Mouse (Mus musculus): ENCODE data around the gene Cfi.

Gene Cfi

DNA sequence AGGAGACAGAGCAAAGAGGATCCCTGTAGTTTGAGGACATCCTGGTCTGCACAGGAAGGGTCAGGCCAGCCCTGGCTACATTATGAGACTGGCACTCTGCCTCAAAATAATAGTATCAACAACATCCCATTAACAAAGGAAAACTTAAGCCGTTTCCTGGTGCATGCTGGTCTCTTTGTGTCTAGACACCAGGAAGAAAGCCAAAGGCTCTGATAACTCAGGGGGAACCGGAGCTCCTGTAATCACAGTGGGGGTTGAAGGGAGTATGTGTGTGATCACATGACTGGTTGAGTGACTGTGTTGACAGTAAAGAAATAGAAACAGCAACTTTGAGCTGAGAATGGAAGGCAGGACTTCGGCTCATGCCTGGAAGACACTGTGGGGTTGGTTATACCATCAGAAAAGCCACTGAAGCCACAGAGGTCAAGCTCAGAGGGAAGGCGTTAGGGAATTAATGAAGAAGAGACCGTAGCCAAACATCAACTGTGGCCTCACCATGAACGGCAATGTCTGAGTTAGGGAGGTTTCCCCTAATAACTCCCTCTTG, at the start of gene Cfi:
Gene Cfi, plus strand, starts transcription at position 497 of the 547 bp plus-strand sequence.
- DNase-seq (ENCODE audit: low read depth, low spot score): no peak
- H3K36me3 ChIP-seq (ENCODE audit: control insufficient read depth, insufficient read depth, low read length, poor library complexity, severe bottlenecking): no peaks in the 10 kb centered on the region
- no peaks in the 10 kb centered on the region for H3K27me3 ChIP-seq (ENCODE audit: control insufficient read depth, insufficient read depth, low read length, poor library complexity, severe bottlenecking)

- Histone ChIP-seq H3K27me3 (ENCODE audit: control insufficient read depth, insufficient read depth, low read length, poor library complexity, severe bottlenecking) (no peaks in the 10 kb centered on the region), H3K36me3 (ENCODE audit: control insufficient read depth, insufficient read depth, low read length, poor library complexity, severe bottlenecking) (no peaks in the 10 kb centered on the region)
- DNase-seq (ENCODE audit: low read depth, low spot score): no peak
Observed at GRCm38 (mm10) chr3:129793801-129794200, 41.9 kb upstream of the Cfi start.

- no peaks in the 10 kb centered on the region for H3K27me3 ChIP-seq (ENCODE audit: control insufficient read depth, insufficient read depth, low read length, poor library complexity, severe bottlenecking)
- no peaks in the 10 kb centered on the region for H3K36me3 ChIP-seq (ENCODE audit: control insufficient read depth, insufficient read depth, low read length, poor library complexity, severe bottlenecking)
- no peak for DNase-seq (ENCODE audit: low read depth, low spot score)
Observed at GRCm38 (mm10) chr3:129797341-129797740, 38.3 kb upstream of the Cfi start.

DNA sequence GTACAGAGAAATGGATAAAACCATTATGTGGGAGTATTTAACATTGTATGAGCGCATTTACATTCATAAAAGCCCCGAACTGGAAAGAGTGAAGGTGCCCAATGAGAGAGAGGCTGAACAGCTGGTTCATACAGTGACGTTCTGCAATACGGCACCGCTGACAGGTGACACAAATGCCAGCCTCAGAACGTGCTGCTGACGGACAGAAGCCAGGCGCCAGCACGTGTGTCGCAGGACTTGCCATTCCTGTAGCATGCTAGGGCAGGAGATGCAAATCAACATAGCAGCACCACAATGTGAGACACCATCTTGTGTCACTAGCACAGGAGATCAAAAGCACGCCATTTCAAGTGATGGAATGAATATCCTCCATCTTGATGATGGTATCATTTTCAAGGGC, 37.1 kb upstream of the Cfi start:
- DNase-seq (ENCODE audit: low read depth, low spot score): no peak
- H3K36me3 ChIP-seq (ENCODE audit: control insufficient read depth, insufficient read depth, low read length, poor library complexity, severe bottlenecking): no peaks in the 10 kb centered on the region
- no peaks in the 10 kb centered on the region for H3K27me3 ChIP-seq (ENCODE audit: control insufficient read depth, insufficient read depth, low read length, poor library complexity, severe bottlenecking)

DNA sequence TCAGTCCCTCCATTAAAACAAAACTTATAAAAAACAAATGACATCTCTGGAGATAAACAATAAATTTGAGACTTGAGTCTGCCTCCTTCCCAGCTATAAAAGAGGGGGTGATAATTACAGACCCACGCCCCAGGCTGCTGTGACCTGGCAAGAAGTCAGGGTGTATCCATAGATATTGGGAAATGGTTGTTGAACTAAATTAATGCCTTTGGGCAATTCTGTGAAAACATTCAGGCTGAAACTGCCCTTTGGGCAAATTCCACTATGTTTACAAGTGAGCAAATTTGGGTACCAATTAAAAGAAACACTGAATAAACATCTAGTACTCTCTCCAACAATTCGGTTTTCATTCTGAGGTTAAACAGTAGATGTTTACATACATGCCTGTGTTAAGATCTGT, 36.7 kb upstream of the Cfi start:
- Histone ChIP-seq H3K27me3 (ENCODE audit: control insufficient read depth, insufficient read depth, low read length, poor library complexity, severe bottlenecking) (no peaks in the 10 kb centered on the region), H3K36me3 (ENCODE audit: control insufficient read depth, insufficient read depth, low read length, poor library complexity, severe bottlenecking) (no peaks in the 10 kb centered on the region)
- no peak for DNase-seq (ENCODE audit: low read depth, low spot score)

- no peaks in the 10 kb centered on the region for H3K36me3 ChIP-seq (ENCODE audit: control insufficient read depth, insufficient read depth, low read length, poor library complexity, severe bottlenecking)
- DNase-seq (ENCODE audit: low read depth, low spot score): no peak
- no peaks in the 10 kb centered on the region for H3K27me3 ChIP-seq (ENCODE audit: control insufficient read depth, insufficient read depth, low read length, poor library complexity, severe bottlenecking)
Observed at GRCm38 (mm10) chr3:129803765-129804164, 31.9 kb upstream of the Cfi start, which contains the start of gene Lrit3. Gene Lrit3, minus strand, starts transcription at chr3:129804030.

- Histone ChIP-seq H3K27me3 (ENCODE audit: control insufficient read depth, insufficient read depth, low read length, poor library complexity, severe bottlenecking) (no peaks in the 10 kb centered on the region), H3K36me3 (ENCODE audit: control insufficient read depth, insufficient read depth, low read length, poor library complexity, severe bottlenecking) (no peaks in the 10 kb centered on the region)
- DNase-seq (ENCODE audit: low read depth, low spot score): no peak
Observed at GRCm38 (mm10) chr3:129820847-129821246, 14.8 kb upstream of the Cfi start.

DNA sequence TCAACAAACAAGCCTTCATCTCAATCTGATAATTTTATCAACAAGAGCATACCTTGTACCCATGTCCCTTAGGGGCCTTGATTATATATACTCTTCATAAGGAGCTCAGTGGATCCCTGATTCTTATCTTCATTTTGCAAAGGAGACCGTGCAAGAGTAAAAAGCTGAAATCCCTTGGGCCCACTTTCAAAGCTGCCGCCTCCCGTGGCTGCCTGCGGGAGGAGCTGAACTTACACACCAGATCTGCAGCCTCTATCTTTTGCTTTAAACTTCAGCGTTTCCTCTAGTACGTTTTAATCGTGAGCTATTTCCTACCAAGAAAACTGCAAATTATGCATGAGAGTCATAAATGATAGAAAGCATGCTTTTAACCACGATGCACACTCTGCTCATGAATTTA, 13.9 kb upstream of the Cfi start:
- no peak for DNase-seq (ENCODE audit: low read depth, low spot score)
- H3K27me3 ChIP-seq (ENCODE audit: control insufficient read depth, insufficient read depth, low read length, poor library complexity, severe bottlenecking): no peaks in the 10 kb centered on the region
- H3K36me3 ChIP-seq (ENCODE audit: control insufficient read depth, insufficient read depth, low read length, poor library complexity, severe bottlenecking): no peaks in the 10 kb centered on the region

DNA sequence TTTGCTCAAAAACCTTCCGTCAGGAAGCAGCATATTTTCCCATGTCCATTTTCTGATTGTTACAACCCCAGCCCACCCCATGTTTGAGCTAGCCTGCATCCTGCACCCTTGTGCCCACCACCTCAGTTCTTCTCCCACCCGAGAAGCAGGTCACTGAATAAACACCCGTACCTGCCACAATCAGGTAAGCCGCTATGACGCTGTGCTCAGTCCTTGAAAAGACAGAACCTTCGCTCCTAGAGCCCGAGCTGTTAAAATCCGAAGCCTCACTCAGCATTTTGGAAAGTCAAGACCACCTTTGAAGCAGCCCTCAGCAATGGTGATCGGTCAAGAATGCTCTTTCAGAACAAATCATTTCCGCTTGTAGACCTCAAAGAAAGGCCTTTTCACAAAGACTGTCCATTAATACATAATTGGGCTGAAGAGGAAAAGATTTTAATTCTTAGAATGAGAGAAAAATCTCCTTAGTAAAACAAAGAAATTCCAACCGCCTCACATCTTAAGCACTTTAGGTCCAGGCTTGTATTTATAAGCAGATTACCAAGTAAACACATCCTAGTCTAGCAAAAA, 13.4 kb upstream of the Cfi start, which contains the start of gene Rrh:
Gene Rrh, minus strand, starts transcription at position 382 of the 570 bp plus-strand sequence.
- no peaks in the 10 kb centered on the region for H3K27me3 ChIP-seq (ENCODE audit: control insufficient read depth, insufficient read depth, low read length, poor library complexity, severe bottlenecking)
- DNase-seq (ENCODE audit: low read depth, low spot score): no peak
- H3K36me3 ChIP-seq (ENCODE audit: control insufficient read depth, insufficient read depth, low read length, poor library complexity, severe bottlenecking): no peaks in the 10 kb centered on the region

- H3K36me3 ChIP-seq (ENCODE audit: control insufficient read depth, insufficient read depth, low read length, poor library complexity, severe bottlenecking): no peaks in the 10 kb centered on the region
- peak; percentile 72 for DNase-seq (ENCODE audit: low read depth, low spot score)
- no peaks in the 10 kb centered on the region for H3K27me3 ChIP-seq (ENCODE audit: control insufficient read depth, insufficient read depth, low read length, poor library complexity, severe bottlenecking)
Observed at GRCm38 (mm10) chr3:129823293-129823692, 12.4 kb upstream of the Cfi start.

DNA sequence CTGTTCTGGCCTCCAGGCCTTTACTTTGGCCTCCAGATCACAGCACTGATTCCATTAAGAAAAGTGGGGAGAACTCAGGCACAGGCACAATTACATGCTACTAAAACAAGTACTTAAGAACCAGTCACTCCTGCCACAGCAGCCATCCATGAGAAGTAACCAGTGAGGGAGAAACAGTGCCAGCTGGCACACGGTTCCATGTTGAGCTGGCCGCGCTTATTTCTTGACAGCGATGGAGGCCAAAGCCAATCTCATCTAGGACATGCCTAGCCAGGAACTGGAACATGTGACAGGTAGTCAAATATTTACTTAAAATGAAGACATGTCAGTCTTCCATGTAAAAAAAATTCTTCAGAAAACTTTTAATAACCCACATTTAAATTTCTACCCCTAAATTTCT, 11.5 kb upstream of the Cfi start:
- no peak for DNase-seq (ENCODE audit: low read depth, low spot score)
- no peaks in the 10 kb centered on the region for H3K27me3 ChIP-seq (ENCODE audit: control insufficient read depth, insufficient read depth, low read length, poor library complexity, severe bottlenecking)

GRCm38 (mm10) chr3:129824891-129825290, 10.8 kb upstream of the Cfi start:
- Histone ChIP-seq H3K36me3 (ENCODE audit: control insufficient read depth, insufficient read depth, low read length, poor library complexity, severe bottlenecking) (no peaks in the 10 kb centered on the region), H3K27me3 (ENCODE audit: control insufficient read depth, insufficient read depth, low read length, poor library complexity, severe bottlenecking) (no peaks in the 10 kb centered on the region)
- no peak for DNase-seq (ENCODE audit: low read depth, low spot score)

More for the DNA sequence above, 11.5 kb upstream of the Cfi start:
- H3K36me3 ChIP-seq (ENCODE audit: control insufficient read depth, insufficient read depth, low read length, poor library complexity, severe bottlenecking): no peaks in the 10 kb centered on the region

DNA sequence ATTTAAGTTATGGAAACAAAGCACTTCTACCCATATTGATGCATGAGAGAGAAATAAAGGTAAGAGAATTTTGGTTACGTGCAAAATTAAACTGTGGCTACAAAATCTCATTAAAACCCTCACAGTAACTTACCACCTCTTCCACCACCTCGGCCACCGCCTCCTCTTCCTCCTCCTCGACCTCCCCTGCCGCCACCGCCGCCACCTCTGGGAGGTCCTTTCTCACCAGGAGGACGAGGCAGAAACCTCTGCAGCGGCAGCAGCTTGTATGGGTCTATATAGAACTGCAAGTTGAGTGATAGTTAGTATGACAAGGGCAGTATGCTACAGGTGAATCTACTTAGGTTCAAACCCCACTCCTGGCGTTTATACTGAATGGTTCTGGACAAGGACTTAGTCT, 9.0 kb upstream of the Cfi start:
- Histone ChIP-seq H3K27me3 (ENCODE audit: control insufficient read depth, insufficient read depth, low read length, poor library complexity, severe bottlenecking) (no peaks in the 10 kb centered on the region), H3K36me3 (ENCODE audit: control insufficient read depth, insufficient read depth, low read length, poor library complexity, severe bottlenecking) (no peaks in the 10 kb centered on the region)
- no peak for DNase-seq (ENCODE audit: low read depth, low spot score)

DNA sequence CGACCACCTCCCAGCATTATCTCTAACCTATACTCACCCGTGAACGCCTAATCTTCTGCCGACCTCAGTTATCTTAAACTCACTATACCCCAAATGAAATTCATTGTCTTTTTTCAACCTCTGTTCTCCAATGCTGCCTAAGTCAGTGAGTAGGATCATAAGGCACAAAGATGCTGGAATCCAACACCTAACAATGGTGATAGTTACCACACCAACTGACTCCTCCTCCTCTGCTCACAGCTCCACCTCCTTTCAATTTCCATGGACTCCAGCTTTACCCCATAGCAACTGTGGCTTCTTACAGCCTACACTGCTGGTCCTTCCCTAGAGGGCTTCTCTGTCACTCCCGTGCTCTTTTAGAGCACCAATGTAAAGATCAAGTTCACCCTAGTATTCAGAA, 8.0 kb upstream of the Cfi start:
- Histone ChIP-seq H3K27me3 (ENCODE audit: control insufficient read depth, insufficient read depth, low read length, poor library complexity, severe bottlenecking) (no peaks in the 10 kb centered on the region), H3K36me3 (ENCODE audit: control insufficient read depth, insufficient read depth, low read length, poor library complexity, severe bottlenecking) (no peaks in the 10 kb centered on the region)
- DNase-seq (ENCODE audit: low read depth, low spot score): no peak

DNA sequence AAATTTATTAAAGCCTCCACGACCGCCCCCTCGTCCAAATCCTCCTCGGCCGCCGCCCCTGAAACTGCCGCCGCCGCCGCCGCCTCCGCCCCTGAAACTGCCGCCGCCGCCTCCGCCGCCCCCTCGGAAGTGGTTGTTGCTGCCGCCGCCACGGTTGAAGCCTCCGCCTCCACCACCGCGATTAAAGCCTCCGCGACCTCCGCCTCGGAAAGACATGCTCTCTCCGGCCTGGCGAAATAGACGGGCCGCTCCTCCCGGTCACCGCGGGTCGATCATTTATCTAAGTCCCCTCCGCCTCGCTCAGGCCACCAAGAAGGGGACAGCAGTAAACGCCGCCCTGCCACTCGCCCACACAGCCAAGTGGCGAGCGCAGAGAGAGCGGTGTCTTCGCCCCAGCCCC, 5.1 kb upstream of the Cfi start:
- no peak for DNase-seq (ENCODE audit: low read depth, low spot score)
- Histone ChIP-seq H3K27me3 (ENCODE audit: control insufficient read depth, insufficient read depth, low read length, poor library complexity, severe bottlenecking) (no peaks in the 10 kb centered on the region), H3K36me3 (ENCODE audit: control insufficient read depth, insufficient read depth, low read length, poor library complexity, severe bottlenecking) (no peaks in the 10 kb centered on the region)

DNA sequence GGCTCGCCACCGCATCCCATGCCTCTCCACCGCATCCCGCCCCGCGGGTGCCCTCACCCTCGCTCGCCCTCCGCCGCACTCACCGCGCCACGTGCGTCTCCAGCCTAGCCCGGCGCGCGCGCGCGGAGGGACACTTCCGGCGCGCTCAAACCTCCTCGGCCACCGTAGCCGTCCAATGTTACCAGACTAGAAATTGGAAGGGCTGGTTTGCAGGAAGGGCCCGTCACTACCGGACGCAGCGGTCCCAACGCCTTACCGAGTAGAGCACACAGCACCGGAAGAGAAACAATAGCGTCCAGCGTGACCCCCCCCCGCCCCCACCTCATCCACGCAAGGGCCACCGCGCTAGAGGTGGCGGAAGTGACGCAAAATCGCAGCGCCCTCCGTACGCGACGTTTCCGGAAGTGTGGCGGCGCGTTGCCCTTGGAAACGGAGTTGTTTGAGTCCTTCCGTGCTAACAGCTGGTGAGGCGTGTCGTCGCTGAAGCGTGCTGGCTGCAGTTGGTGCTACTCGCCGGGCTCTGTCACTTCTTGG, 4.6 kb upstream of the Cfi start, which contains the start of gene Gar1:
Gene Gar1, minus strand, starts transcription at position 362 of the 534 bp plus-strand sequence.
- Histone ChIP-seq H3K36me3 (ENCODE audit: control insufficient read depth, insufficient read depth, low read length, poor library complexity, severe bottlenecking) (no peaks in the 10 kb centered on the region), H3K27me3 (ENCODE audit: control insufficient read depth, insufficient read depth, low read length, poor library complexity, severe bottlenecking) (no peaks in the 10 kb centered on the region)
- DNase-seq (ENCODE audit: low read depth, low spot score): peak; percentile 99
